Mouse (Mus musculus): Measurements from ENCODE around the gene Fzd7.

Fzd7 gene

DNA sequence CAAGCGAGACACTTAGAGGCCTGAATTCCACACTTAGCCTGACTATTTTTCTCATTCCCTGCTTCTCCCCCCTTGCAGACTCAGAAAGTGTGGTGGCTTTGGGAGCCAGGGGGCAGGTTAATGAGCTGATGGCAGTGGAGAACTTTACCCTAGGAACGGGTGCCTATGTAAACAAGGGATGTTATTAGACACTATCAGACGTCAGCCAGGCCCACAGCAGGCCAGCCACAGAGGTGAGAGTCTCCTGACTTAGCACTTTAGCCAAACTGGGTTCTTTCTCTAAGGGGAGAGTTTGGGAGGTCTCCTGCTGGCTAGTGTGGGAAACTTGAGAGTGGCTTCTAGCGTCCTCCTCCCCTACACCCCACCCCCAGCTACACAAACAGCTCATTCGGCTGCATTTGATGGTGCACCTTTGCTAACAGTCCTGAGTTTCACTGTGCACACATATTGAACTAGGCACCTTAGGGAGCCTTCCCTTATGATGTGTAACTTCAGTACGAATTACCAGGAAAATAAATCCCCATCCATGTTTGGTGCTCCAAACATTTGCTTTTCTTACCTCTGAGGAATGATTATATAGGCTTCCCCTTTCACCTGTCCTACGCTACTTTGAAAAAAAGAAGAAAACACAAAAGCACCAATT is 21.6 kb downstream of the Fzd7 start:
- DNase-seq = no peak

DNA sequence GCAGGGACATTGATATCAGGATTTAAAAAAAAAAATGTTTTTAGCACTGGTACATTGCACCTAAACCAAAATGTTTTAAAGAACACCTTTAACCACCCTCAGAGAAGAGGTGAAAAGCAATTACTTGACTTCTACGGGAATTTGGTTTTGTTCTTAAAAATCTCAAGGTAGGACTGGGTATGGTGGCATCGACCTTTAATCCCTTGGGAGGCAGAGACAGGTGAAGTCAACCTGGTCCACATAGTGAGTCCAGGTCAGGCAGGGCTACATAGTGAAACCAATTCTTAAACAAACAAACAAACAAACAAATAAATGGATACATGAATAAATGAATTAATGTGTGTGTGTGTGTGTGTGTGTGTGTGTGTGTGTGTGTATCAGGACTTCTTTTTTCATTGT is 22.1 kb downstream of the Fzd7 start:
- no peak for DNase-seq

DNA sequence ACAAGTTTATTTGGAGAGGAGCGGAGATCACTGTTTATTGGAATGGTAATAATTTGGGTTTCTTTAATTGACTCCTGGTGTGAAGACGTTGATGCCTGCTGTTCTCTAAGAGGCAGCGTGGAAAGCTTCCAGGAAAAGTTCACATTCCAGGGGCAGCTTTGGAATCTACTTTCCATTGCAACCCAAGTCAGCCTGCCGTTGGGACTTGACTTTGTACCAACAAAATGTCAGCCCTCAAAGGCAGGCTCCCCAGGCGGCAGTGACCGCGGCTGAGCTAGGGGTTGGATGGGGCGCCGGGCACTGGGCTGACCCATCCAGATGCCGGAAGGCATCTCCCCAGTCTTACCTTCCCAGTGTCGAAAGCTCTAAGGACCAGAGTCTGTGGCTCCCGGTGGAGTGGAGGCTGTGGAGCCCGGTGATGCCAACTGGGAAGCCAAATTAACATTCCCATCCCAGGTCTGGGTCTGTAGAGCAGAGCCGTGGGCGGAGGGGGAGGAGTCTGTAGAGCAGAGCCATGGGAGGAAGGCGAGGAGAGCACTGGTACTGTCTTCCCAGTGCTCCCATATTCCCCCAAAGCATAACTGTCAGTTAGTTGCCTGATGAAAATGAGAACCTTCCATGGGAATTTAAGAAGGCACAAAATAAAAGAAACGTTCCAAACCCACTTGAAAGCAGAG is 26.4 kb downstream of the Fzd7 start:
- no peak for DNase-seq

DNA sequence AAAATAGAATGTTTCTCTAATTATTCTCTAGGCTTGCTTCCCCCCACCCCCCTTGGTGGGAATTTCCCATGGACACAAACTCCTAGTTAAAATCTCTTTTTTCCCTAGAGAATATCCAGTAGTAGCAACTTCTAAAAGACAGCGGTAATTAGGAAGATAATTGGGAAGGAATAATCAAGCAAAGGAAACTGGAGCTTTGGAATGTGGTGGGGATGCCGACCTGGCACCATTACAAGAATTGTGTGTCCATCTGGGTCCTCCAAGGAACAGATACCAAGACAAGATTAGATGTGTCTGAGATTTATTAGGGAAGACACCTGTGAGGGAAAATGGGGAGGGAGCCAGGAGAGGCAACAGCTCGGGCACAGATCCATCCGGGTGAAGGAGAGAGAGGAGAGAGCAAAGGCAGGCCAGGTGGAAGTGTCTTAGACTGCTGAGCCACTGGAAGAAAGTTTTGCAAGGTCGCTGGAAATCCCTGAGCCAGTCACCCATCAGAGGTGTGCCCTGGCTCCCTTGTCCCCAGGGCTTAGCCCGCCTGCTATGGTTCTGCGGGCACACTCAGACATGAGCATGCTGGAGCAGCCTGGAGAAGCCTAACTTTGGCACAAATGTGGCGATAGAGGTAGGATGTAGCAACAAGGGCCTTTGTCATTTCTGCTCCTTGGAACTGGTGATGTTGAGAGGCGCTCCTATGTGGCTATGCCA is 29.5 kb downstream of the Fzd7 start:
- DNase-seq = peak; percentile 13

DNA sequence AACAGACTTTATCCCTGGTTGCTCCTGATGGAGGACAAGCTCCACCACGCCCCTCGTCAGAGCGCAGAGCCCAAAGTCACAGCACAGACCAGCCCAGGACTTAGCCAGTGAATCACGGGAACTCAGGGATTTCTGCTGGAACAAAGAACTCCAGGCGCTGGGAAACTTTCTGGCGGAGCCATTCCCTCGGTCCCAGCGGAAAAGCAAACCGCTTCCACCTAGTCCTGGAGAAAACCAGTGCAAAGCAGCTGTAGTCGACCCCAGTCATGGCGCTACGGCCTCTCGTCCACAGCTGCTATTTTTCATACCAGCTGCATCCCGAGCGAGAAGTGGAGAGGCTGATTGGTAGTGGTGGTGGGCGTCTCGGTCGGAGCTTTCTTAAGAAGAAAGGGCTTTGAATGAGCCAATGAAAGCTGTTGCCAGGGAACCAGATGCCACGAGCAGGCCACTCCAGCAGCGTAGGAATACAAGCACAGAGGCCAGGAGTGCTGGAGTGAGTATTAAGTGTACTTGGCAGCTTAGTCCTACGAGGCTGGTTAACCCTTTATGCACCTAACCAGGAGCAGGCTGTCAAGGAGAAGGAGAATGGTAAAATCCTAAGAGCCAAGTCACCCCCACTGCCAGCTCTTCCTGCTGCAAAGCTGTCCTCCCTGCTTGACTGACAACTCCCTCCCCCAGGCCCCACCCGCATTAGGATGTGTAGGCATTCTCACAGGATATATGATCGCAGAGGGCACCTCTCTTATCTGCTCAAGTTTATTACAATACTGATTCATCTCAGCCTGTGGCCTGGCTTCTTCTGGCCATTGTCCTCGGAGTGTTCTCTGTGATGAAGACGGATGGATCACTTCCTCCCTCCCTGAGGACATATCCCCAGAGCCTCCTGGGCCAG is 34.0 kb downstream of the Fzd7 start, which contains the start of gene Gm973:
Gm973 (plus strand) TSS at position 239 of the 892 bp plus-strand sequence.
- DNase-seq = no peak

DNA sequence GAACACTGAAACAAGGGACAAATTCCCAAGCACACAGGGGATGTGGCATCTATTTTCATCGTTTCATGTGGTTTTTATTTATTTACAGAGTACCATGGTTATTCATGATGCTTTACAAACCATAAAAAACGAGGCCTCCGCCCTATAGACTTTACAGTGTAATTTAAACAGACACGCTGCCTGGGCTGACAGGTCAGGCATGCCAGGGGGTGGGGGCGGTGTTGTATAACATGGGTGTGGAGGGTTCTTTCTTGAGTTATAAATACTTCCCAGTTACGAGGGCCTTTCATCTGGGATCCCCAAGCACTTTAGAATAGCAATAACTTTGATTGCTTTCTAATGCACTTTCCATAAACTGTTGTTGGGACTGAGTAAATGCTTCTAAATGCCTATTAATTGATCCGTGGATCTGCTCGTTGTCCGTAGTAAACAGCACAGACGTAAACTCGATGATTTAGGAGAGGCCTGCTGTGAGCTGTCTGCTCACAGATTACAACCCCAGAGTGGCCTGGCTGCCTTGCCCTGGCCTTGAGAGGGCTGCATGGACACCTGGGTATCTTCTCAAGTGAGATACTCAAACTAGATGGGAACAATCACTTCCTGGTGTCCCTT is 38.1 kb downstream of the Fzd7 start:
- DNase-seq = no peak

DNA sequence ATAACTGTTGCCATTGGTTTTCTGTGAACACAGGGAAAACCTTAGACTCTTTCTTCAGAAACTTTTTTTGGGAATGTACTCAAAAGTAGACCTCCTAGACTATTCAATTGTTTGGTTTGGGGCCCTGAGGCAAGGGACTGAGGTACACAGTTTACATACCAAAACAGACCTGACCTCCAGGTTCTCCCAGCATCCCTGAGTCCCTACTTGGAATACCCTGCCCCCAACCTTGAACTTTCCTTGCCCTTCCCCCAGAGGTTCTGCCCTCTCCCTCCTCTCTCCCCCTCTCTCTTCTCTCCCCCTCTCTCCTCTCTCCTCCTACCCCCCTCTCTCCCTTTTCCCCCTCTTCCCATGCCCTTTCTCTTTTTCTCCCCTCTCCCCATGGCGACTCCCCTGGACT is 40.2 kb downstream of the Fzd7 start:
- DNase-seq = no peak

DNA sequence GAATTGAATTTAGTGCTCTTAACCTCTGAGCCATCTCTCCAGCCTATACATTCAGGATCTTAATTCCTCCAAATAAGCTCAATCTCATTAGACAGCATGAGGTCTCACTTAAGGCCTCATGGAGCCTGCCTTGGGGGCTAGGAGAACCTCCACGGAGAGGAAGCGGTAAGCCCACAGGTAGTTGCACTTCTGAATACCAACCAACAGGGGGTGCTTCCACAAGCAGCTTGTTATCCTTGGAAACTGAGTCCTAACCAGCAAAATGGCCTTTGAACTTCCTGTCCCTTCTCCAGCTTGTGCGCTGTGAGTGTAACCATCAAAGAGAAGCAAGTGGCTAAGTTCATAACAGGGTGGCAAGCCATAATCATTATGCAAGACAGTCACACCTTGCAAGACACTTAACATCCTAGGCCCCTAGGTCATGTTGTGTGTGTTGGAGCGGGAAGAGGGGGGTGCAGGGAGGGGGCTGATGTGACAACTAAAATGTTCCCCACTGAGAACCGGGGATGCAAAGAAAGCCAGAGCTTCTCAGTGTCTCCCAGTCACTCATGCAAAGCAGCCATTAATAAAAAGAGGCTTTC is 41.2 kb downstream of the Fzd7 start:
- no peak for DNase-seq

DNA sequence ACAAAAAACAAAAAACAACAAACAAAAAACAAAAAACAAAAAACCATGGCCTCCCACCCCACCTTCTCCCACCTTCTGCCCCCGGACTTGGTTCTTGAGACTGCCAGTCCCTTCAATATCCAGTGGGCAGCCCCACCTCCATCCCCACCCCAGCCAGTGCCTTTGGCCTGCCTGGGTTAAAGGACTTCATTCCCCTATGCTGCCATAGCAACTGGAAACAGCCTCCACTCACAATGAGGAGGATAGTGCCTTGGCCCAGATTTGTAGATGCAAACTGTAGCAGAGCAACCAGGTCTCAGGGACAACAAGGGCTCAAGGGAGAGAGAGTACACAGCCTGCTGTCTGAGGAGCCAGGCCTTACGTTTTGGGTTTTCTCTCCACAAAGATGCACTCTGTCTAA is 41.8 kb downstream of the Fzd7 start:
- no peak for DNase-seq

DNA sequence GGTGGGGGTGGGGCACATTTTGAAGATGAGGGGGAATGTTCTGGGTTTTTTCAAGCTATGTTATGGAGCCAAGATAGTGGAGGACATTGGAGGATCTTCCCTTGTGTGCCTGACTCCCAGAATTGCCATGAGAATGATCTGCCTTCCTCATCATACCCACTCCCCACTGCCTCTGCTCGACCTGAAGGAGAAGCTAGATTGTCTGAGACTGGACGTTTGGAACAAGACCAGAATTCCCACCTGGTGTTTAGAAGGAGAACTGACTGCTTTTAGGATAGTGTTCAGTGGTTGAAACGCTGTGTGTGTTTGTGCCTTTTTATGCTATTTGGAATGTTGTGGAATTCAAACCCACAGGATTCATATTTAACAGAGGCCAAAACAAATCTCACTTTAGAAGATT is 42.5 kb downstream of the Fzd7 start:
- no peak for DNase-seq

DNA sequence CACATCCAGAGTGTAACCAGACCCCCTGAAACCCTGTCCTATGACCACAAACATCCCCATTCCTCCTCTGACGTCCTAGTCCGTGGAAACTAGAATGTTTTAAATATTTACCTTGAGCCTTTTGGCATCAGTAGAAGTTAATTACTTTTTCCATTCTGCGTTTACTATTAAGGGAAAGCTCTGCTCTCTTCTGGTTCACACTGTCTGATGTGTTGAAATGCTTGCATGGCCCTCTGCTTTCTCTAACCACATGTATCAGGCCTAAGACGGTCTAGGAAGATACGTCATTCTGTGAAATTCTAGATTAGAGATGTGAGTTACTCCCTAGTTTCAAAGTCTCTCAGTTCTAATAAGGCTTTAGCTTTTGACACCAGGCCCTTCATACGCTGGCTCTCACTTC is 45.0 kb downstream of the Fzd7 start:
- DNase-seq = no peak

DNA sequence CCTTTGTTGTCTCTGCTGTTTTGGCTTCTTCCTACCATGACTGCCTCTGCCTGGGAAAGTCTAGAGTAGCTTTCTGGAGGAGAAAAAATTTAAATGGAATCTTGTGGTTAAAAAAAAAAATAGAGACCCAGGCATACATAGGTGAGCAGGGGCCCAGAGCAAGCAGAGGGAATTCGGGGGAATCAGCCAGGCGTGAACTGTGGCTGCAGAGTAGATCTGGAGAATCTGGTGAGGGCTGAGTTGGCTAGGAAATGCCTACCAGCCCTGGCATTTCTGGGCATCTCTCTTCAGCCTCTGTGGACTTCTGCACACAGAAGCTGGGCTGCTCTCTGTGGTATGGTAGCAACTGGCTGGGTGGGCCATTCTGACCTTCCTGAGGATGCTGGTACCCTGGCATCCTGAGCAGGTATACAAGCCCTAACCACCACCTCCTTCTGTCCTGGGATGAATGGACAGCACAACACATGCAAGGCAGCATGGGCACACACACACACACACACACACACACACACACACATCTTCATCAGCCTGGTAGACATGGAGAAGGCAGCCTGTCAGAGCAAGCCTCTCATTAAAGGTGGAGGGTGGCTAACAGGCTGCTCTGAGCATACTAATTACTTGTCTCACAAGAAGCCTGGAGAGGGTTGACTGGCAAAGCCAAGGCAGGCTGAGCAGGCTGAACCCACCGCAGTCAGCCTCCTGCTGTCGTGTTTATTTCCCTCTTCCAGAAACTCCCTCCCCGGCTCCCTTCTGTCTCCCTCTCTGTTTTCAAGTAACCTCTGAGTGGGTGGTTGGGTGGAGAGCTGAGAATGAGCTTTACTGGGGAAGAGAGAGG is 53.0 kb downstream of the Fzd7 start:
- DNase-seq = no peak
